Mouse (Mus musculus) testis, postnatal 10 days (tissue): ENCODE data around the gene Hlcs.

Experiments
- DNase-seq: peaks from one replicate; pipeline ENCODE4 v3.0.0; 2021; ENCODE audit warnings: low spot score

Hlcs gene

DNA sequence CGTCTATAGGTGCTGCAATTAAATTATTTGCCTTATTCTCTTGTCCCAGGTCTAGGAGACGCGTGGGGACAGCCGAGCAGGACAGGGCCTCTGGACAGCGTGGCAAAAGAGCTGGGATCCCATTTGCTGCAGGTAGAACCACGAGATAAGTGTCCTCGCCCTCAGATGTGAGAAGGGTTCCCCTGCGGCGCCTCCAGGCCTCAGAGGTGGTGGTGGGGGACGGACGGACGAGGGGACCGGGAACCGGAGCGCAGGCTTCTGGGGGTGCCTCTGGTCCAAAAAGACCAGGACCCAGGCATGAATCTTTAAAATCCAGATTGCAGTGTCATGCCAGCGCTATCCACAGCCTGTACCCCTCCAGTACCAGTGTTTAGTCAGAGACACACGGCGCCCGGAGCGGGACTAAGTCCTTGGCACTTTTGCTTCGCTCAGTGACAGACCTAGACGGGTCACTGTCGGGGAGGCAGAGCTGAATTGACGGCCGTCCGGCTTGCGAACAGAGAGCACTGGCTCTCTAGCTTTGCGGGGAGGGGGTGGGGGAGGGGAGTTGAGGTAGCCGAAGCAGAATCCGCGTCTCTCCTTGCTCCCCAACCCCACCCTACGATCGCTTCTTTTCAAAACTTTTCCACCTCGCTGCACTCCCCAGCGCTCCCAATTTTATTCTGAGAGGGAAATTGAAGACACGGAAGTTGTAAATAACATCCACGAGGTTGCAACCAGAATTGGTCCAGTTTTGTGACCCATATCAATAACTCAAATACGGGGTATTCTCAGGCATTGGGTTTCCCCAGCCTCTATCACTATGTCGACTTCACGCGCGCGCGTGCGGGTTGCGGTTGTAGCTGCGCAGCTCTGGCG lies 218.9 kb downstream of the Hlcs start:
- no peak for DNase-seq

DNA sequence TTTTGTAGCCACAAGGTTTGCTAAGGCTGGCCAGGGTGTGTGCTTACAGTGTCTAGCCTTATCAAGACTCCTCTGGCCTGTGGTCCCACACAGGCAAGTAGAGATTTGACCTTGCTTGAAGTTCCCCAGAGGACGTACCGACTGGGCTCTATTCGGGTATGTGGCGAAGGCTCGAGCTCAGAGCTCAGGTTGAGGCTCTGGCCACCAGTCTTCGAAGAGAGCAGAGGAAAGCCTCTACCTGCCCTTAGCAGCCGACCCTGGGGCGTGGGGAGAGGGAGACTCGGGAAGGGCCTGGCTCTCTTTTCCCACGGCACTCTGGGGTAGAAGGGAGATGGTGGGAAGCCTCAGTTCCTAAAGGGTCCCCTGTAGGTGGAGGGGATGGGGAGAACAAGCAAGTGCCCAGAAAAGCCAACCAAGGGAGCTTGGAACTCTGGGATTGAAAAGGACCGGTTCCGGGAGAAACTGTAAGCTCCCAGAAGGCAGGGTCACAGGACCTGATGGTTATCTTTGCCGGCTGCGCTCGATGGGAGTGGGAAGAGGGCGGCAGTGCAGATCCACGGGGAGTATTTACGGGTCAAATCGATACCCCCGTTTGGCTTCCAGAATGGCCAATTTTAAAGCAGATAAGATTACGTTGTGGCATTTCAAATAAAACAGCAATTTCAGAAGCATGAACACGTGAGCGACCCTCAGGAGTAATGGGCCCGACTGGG lies 220.1 kb downstream of the Hlcs start:
- no peak for DNase-seq

DNA sequence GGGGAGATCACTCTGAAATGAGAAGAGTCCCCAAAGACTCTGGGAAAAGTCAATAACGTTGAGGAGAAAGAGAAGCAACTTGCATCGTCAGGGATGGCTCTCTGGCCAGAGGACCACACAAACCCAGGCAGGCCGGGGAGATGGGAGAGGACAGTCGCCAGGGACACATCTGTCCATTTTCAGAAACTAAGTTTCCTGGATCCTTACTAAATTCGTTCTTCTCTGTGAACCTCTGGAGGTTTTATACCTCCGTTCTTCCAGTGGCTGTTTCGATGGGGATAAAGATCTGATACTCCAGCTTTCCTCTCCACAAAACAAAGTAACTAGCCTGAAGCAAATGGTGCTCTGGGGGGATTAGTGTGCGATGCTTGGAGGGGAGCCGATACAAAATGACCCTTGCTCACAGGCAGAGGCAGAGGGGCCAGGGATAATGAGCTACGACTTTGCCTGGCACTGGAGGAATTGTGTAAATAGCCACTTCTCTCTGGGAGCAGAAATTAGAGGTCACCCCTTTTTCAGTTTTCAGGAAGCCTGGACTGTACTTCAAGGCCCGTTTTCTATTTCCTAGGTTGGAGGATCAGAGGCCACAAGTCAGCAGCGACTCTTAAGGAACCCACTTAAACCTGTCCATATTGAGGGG lies 220.7 kb downstream of the Hlcs start:
- DNase-seq: no peak

DNA sequence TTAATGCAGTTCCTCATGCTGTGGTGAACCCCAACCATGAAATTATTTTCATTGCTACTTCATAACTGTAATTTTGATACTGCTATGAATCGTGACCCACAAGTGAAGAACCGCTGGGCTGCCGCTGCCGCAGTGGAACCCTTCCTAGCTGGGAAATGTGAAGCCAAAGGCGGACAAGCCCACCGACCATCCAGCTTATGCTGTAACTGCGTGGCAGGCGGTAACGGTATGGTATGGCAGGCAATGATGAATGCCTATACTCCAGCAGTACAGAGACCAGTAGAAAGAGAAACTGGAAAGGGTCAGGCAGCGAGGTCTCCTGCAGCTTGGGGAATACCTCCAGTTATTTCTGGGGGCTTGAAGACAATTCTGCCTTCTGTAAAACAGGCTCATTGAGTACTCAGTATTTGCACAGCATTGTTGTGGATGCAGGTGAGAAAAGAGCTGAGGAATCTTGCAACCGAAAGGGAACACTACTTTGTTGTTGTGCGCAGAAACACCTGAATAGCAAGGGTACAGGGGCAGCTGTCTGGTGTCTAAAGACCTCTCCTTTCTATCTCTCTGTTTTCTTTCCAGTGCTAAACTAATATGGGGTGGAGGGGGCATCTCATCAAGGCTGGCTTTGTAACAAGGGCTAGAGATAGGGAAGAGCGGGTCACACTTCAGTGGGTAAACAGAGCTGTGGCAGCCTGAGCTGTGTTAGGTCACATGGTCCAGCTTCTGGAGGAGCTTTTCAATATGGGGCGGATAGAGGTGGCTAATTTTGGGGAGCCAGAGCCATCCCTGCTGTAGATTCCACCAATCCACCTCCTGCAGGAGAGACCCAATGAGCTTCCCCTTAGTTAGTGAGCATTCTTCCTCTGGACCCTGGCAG lies 224.3 kb downstream of the Hlcs start:
- DNase-seq: no peak

DNA sequence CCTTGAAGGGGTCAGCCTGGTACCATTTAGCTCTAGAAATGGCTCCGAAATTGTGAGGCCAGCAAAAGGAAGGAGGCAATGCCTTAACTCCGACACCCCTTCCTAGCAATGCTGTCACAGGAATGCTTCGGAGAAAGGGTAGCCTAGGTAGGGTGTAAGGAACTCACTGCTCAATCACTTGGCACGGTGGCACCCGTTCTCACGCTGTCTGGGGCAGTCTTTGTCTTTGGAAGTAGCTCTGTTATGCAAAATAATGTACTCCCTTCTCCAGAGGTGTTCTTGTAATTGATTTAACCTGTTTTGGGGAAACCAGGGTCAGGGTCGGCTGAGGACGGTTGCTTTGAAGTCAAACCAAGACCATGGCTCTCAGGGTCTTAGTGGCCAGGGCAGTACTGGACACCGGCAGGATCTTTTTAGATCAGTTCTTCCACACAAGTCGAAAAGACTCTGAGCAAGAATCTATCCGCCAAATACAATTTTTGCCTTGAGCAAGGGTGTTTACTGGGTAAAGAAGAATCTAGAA lies 225.1 kb downstream of the Hlcs start:
- DNase-seq: no peak

DNA sequence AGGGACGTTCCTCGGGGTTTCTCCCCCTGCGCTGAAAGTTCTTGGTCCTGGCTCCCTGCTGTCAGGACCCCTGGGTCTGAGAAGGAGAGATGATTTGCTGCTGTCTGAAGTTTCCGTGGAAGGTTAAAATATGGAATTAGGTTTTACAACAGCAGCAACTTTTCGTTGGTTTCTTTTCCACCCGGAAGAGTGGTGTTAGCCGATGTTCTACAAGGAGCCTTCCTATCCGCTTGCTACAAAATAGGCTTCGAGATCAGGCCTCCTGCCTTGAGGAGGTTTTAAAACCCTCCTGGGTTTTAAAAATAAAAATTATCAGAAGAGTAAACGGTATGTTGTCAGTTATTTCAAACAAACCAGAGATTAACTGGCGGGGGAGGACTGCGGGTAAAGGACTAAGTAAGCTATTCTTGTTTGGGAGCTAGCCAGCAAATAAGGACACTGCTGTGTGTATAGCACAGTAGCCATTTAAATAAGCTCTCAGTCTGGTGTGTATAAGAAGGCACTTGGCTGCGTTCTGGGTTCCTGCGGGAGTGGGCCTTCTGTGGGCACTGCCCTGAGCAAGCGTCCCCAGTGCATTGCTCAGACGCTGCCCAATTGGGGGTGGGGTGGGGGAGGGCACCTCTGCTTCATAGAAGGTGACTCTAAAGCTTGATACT lies 225.7 kb downstream of the Hlcs start:
- DNase-seq: no peak

DNA sequence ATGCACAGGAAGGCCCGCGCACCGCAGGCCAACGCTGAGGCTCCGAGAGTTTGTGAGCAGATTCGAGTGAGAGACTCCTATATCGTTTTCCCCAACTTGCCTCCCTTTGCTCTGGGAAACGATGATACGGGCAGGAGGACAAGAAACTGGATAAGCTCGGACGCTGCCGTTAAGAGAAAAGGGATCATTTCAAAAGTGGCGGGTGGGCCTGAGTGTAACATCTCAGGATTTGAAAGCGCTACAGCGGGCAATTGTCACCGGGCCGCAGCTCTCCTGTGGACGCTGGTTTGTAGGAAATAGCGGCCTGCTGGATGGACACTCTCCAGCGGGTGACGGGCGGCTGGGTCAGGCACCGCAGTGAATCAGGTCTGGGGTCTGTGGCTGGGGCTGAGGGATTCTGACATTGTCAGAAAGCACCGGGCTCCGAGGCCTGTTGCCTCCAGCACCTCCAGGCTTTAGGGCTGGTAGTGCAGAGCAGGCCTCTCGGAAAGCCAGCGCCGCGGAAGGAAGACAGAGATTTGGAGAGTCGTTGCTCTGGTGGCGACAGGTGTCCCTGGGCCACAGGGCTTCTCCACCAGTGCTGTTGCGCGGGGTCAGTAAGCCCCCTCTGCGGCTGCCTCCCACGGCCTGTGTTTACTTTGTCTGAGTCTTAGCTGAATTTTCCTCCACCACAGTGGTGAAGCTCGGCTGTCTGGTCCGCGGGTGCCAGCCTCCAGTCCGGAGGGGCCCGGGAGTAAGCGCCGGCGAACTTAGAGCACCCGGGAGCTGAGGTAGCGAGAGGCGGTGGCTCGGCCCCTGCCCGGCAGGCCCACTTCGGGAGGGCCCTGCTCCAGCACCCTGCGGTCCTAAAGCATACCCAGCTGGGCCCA lies 226.4 kb downstream of the Hlcs start:
- no peak for DNase-seq

DNA sequence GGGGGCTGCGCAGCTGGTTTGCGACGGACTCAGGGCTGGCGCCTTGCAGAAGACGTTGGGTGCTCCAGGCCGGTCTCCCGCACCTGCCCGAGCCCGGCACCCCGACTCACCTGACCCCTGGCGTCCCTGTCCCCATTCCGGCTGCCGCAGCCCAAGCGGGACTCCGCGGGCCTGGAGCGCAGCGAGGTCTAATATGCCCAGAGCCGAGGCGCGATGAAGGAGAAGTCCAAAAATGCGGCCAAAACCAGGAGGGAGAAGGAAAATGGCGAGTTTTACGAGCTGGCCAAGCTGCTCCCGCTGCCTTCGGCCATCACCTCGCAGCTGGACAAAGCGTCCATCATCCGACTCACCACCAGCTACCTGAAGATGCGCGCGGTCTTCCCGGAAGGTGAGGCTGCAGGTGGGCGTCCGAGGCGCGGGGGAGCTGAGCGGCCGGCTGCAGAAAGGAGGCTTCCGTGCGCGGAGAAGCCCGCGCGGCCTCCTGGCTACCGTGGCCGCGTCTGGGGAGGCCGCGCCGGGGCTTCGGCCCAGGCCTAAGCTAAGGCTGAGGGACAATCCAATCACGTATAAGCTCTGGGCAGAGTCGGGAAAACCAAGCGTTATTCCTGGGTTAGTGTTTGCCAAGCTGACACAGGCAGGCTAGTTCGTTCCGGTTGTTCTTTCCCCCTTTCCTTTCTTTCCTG lies 227.6 kb downstream of the Hlcs start:
- DNase-seq: no peak

DNA sequence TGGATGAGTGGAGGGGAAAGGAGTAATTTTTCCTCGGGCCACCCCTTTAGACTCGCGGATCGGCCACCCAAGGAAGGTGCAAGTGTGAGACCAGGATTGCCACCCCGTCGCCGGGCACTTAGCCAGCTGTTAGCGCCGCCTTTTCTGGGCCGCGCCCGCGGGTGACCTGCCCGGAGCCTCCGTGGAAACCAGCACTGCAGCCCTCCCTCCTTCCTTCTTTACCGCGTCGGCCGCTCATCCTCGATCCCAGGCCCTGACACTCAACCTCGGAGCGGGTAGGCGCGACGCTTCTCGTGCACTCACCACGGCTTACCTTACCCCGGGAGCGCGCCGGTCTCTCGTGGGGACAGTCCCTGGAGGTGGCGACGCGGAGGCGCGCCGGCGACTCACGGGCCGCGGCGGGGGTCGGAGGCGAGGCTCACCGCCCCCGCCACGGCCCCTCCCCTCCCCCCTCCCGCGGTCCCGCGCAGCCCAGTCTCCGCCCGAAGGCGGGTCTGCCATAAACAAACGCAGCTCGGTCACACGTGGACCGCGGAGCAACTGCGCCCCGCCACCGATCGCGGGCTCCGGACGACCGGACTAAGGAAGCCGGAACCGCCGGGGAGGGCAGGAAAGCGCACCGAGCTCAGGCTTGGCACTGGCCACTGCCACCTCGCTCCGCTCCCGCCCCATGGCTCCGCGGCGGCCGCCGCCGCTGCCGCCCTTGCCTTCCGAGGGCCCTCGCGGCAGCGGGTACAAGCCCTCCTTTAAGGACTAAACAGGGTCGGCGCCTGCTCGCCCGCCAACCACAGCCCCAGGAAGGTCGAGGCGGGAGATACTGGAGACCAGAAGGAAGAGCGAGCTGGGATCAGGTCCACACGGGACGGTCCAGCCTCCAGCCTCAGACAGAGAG lies 228.4 kb downstream of the Hlcs start, which contains the start of gene Sim2:
Gene Sim2 (plus strand): TSS at position 221 of the 892 bp plus-strand sequence.
- peak; percentile 59 for DNase-seq

DNA sequence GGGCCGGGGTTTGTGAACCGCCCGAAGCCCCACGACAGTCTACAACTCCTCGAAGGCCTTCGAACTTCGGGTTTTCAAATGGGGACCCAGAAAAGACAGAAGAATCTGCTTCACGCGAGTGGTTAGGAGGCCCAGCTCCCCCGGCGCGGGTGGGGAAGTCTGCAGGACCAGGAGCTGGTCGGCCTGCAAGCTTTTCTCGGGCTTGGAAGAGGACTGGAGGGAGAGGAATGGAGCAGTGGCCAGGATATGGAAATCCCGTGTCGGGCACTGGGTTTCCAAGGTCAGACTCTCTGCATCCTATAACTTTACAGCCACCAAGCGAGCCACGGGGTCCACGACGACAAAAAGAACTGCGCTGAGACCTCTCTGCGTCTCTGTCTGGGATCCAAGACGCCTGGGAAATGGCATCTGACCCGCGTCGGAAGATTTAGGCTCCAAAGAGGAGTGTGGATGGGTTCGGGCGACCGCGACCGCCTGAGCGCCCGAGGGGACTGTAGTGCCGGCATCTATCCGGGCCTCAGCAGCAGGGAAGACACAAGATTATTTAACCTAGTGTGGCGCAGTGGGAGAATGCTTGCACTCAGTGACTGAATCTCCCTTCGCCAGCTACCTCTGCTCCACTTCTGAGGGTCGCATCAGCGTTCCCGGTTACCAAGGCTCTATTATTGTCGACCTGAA lies 229.4 kb downstream of the Hlcs start:
- DNase-seq: no peak

DNA sequence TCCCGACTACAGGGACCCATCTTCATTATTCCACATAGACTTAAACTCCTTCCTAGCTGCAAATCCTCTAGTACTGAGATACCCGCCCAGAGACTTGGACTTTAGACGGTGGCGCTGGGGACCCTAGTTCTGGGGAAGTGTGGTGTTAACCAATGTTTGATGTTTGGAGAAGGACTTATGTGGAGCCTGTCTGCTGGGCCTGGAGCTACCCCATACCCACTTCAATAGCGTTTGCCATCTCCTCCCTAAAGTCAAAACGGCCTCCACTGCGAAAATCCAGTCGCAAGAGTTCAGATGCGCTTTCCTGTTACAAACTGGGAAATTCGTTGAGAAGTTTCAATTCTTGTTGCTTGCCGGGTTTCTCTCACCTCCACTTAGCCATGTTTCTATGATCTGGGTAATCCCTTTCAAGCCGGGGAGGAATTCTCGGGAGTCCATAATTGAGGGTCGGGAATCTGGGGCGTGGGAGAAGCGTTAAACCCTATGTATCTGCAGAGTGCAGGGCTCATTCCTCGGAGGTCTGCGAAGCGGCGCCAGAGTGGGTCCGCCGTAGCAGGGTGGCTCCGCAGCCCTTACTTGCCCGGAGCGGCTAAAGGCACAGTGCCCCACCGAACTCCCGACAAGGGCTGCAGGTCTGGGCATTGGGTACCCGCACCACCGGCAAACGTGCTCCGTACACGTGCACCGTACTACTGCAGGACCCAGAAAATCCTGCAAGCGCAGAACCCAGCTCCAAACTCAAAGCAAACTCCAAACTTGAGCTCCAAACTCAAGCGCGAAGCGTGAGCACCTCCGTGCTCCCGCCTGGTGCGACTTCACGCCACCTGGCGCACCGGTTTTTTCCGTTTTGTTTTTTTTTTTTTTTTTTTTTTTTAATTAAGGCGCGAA lies 230.2 kb downstream of the Hlcs start:
- no peak for DNase-seq

DNA sequence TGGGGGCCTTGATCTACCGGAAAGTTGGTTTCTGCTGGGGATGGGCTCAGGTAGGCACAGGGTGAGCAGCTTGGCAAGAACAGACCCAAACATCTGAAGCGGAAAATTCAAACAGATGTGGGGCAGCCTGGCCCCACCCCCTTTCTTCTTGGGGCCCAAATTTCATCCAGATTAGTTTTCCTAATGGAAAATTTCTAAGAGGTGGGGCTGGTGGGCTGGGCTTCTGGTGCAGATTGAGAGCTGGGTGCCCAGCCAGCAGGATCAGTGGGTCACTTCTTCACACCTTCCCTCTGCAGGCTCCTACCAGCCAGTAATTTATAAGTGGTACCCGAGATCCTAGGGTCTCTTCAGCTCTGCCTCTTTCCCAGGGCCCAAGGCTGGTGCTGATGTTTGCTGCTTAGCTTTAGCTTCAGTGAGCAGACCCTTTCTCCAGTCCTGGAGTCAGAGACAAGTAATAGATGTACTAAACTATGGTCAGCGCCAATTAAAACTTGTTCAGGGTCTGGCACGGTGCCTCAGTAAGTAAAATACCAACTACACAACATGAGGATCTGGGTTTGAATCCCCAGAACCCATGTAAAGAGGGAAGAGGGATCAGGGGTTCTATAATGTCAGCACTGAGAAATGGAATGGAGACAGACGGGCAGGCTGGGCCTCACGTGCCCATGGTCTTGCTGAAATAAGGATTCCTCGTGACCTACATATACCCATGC lies 231.2 kb downstream of the Hlcs start:
- no peak for DNase-seq

DNA sequence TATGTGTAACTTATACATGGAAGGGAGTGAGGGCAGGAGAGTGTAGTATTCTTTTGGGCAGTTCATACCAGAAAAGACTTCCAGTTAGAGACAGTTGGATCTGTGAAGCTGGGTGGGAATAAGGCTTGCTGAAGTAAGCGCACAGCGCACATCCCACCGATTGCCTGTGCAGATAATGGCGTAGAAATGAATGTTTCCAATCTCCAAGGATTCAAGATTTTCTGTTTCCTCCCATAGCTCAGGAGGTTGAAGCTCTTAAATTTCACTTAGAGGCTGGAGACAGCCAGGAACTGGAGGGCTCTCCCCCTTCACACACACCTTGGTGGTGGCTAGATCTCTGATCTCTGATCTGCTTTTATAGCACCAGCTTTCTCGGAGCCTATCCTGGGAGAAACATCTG lies 231.8 kb downstream of the Hlcs start:
- DNase-seq: no peak

DNA sequence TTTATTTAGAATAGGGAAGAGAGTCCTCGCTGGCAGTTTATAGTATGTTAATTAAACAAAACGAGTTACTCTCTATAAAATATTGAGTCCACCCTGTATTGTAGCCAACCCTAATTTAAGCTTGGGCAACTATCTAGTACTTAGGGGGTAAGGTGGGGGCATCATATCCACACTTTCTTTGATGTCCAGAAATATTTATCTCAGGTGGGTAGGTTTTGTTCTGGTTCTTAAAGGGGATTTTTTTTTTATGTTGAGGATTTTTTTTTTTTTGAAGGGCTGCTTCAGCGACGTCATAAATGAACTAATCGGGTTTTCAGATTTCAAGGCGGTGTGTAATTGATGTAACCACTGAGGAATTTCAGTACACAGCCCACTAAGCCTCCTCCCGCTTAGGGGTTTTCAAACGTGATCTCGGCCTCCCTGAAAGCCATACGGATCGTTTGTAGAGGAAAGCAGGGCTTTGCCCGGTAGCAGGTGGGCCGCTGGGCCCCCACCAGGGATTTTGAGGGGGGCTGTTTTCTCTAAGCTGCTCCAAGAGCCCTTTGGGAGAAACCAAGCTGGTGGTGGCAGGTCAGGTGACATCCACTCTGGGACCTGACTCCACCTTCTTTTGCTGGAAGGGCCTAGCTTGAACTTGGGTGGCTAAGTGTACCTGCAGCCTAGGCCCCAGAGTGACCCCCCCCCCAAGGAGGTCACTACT lies 233.4 kb downstream of the Hlcs start:
- DNase-seq: no peak

DNA sequence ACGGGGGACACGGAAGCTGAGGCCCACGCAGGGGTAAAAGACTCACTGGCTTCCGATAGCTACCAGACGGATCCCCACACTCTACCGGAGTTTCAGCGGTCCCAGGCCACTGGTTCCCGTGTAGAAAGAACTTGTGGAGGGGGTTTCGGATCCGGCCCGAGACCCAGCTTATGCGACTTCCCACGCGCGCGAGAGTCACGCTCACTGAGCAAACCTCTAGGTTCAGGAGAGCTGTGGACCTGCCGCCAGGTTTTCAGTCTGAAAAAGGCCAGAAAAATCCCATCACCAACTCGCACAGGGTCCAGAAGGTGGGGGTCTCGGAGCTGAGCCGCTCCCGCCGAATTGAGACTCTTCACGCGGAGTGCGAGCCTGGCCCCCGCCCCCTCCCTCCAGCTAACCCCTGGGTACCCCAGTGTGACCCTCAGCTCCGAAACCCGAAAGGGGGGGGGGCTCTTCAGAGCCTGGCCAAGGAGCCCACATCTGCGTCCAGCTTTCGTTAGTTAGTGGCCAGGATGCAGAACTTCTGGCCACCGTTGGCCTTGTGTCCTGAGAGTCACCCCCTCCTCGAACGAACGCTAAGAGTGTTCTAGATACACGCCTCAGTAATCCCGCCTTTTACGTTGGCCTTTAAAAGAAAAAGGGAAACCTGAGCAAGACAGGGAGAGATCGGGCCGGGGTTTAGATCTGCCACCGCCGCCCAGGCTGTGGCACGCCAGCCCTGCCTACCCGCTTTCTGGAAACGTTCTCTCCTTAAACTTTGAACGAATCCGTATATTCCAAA lies 234.1 kb downstream of the Hlcs start:
- DNase-seq: no peak
